Mouse (Mus musculus) bone marrow macrophage, adult 2 months (primary cell): ENCODE measurements around the gene Cdkn2d.

Experiments
- CTCF ChIP-seq: IDR thresholded peaks from 2 replicates; pipeline ENCODE4 v1.5.1; 2012; ENCODE audit warnings: low read depth, mild to moderate bottlenecking, low read length, moderate library complexity
- POLR2A ChIP-seq: IDR thresholded peaks from 2 replicates; pipeline ENCODE4 v1.6.1; 2012; ENCODE audit warnings: mild to moderate bottlenecking, low read depth, low read length, borderline replicate concordance

DNA sequence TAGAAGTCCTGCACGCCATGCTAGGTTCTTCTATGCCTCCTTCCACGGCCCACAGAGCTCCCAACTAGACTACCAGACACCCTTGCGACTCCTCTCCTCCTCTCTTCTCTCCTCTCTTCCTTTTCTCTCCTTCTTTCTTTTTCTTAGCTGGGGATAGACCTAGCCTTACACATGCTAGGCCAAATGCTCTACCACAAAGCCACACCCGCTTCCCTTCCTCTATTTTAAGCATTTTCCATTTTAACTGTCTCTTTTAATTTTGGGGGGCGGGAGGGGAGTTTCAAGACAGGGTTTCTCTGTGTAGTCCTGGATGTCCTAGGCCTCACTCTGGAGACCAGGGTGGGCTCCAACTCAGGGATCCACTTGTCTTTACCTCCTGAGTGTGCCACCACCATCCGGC lies 27.6 kb upstream of the Cdkn2d start:
- no peak for TF ChIP-seq CTCF
- TF ChIP-seq POLR2A, result no peak
